Mouse (Mus musculus): ENCODE results near the gene Pan3. TPM values are rescaled to one million over a fixed set of nuclear protein-coding genes. Genes with fewer than 3 reads are reported as not detected.

Pan3 gene
- total RNA-seq, 2 experiments from 2014 or later = 59.7 to 63.2 TPM

DNA sequence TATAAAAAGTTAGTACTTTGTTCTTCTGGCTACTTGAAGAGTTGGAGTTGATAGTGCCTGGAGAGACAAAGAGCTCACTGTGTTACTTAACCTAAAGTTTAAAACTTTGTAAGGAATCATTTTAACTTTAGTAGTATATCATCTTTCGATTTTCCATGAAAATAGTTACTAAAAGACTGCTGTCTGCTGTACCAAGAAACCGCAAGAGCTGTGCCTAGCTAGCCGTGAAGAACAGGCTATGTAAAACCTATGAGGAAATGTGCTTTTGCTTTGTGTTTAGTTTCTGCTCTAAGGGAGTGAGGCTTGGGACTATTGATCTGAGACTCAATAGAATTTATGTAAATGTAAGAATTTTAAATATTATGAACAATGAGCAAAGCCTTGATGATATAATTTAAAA lies 43.9 kb downstream of the Pan3 start:
- intact Hi-C loops (cut with DNase I) = no loop called here
- no peak for DNase-seq

DNA sequence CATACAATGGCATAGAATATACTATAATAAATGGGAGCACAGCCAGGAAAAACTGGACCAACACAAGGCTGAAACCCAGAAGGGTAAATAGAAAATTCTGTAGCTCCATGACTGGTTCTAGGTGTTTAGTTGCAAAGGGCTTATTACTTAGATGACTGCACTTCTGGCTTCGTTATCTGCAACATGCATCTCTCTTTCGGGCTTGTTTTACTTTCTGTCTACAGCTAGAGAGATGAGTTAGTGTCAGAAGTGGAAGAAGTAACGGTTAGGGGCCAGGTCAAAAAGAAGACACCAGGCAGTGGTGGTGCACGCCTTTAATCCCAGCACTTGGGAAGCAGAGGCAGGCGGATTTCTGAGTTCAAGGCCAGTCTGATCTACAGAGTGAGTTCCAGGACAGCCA lies 46.1 kb downstream of the Pan3 start:
- intact Hi-C loops (cut with DNase I) = loop anchor here (5.0 kb wide), 1 partner anchor 44 kb away; the partner anchor contains the start of gene Pan3
- no peak for DNase-seq

GRCm38 (mm10) chr5:147477106-147477505 lies 47.1 kb downstream of the Pan3 start:
- intact Hi-C loops (cut with DNase I) = loop anchor here (5.0 kb wide), 1 partner anchor 45 kb away; the partner anchor contains the start of gene Pan3
- DNase-seq = no peak

GRCm38 (mm10) chr5:147479341-147479740 lies 49.4 kb downstream of the Pan3 start:
- peak; percentile 10 to 26 for DNase-seq
- intact Hi-C loops (cut with DNase I) = loop anchor here (5.0 kb wide), 1 partner anchor 47 kb away; the partner anchor contains the start of gene Pan3

DNA sequence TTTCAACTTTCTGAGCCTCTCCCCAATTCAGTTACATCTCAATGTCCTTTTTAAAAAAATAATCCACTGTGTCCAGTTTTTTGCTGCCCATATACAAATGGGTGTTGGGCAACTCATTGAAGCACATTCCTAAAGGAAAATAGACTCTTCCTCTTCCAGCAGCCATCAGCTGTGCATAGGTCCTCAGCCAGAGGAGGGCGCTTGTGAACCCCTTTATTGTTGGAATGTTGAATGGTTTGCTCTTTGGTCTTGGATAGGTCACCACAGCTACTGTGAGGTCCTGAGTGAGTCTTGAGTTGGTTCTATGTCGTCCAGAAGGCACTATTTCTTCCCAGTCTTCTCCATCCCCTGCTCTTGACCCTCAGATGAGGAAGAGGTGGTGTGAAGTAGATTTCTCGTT lies 54.2 kb downstream of the Pan3 start:
- peak in 1 of 2 experiments; percentile 20 for DNase-seq
- intact Hi-C loops (cut with DNase I) = no loop called here

GRCm38 (mm10) chr5:147489226-147489625 lies 59.3 kb downstream of the Pan3 start:
- intact Hi-C loops (cut with DNase I) = no loop called here
- DNase-seq = no peak

GRCm38 (mm10) chr5:147490907-147491306 lies 60.9 kb downstream of the Pan3 start:
- DNase-seq = no peak
- intact Hi-C loops (cut with DNase I) = no loop called here

DNA sequence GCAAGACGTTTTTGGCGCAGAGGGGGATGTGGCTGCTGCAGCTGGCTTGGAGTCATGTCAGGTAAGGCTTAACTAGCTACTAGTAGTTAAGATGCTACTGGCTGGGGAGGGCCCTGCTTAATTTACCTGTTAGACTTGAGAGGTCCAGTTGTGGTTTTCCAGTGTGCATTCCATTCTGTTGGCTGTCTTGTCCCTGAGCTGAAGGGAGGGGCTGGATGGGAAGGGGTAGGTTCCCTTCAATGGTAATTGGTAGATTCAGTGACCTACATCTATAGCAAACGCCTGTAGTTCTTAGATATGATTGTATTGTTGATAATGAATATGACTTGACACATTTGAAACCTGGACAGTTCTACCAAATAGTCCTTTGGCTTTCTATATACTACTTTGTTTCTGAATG lies 62.5 kb downstream of the Pan3 start:
- DNase-seq = no peak
- intact Hi-C loops (cut with DNase I) = no loop called here

DNA sequence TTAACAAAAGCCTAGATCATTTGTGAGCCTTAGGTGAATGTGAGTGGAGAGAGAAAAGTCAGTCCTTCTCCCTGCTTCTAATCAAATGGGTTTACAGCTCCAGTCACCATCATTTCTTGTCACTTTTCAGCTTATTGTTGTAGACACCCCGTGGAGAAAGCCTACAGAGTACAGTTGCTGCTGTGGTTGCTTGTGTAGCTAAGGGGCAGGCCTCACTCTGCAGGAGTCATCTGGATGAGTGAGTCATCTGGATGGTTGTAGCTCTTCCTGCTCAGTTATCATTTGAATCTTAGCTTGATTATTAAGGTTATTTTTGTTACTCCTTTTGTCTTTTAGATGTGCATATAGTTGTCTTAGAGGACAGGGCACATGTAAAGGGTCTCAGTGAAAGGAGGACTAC lies 63.2 kb downstream of the Pan3 start:
- no peak for DNase-seq
- intact Hi-C loops (cut with DNase I) = no loop called here

GRCm38 (mm10) chr5:147493685-147494084 lies 63.7 kb downstream of the Pan3 start:
- intact Hi-C loops (cut with DNase I) = no loop called here
- no peak for DNase-seq

DNA sequence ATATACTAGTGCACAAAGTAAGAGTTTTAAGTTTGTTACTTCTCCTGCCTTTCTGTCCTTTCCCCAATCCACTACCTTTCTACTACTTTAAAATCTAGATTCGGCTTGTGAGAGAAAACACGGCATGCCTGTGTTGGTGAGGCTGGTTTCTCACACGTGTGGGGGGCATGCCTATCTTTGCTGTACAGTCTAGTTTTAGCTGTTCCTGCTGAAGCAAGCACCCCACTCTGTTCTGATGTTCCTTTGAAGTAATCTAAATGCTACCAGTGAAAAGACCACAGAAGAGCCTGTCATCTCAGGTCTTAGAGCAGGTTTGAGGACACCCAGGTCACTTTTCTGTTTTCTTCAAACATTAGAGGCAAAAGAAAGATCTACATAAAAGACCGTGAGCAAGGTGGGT lies 64.4 kb downstream of the Pan3 start:
- DNase-seq = no peak
- intact Hi-C loops (cut with DNase I) = no loop called here

- intact Hi-C loops (cut with DNase I) = no loop called here
- DNase-seq = no peak
Observed at GRCm38 (mm10) chr5:147494791-147495376, 64.9 kb downstream of the Pan3 start.

- intact Hi-C loops (cut with DNase I) = no loop called here
- DNase-seq = no peak
Observed at GRCm38 (mm10) chr5:147495961-147496360, 66.0 kb downstream of the Pan3 start.

DNA sequence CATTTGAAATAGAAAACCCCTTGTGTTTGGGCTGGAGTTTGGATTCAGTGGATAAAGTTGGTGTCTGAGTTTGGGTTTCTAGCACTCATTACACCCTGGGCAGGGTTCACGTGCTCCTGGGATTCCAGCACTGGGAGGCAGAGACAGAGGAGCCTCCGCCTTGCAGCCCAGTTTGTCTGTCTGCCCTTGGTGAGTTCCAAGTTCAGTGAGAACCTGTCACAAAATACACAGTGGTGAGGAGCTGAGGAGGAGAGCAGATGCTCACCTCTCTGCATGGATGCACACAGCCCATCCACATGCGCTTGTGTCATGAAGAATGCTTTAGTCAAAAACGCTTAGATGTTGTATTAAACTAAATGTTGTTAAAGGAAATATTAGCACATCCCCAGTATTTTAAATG lies 67.0 kb downstream of the Pan3 start:
- no peak for DNase-seq
- intact Hi-C loops (cut with DNase I) = no loop called here

DNA sequence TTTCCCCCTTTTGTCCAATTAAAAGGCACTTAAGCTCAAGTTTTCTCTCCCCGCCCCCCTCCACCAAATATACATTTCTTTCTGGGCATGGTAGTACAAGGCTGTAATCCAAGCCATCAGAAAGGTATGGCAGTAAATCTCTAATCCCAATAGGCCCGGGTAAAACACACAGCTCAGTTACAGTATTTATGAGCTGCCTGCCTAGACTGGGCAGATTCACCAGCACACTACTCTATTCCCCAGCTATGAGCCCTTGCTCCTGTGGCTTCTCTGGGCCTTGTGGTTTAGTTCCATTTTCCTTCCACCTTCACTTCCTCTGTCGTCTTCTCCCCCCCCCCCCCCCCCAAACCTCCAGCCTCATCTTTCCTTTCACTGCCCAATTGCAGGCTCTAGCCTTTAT lies 67.8 kb downstream of the Pan3 start:
- intact Hi-C loops (cut with DNase I) = no loop called here
- no peak for DNase-seq

GRCm38 (mm10) chr5:147501456-147501998 lies 71.6 kb downstream of the Pan3 start:
- no peak for DNase-seq
- intact Hi-C loops (cut with DNase I) = no loop called here

DNA sequence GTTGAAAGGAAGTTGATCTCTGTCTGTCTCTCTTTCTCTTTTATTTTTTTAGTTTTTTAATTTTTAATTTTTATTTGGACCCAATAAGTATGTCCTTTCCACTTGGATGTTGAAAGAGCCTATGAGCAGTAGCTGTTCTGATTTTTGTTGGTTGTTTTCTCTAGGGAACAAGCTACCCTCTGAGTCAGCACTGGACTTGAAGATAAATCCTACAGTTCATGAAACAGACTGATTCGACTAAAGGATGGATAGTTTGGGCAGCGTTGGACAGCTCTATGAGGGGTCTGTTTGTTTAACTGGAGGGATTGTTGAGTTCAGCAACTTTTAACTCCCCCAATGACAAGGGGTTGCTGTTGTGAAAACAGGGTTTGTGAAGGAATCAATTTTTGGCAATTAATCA lies 73.0 kb downstream of the Pan3 start:
- intact Hi-C loops (cut with DNase I) = no loop called here
- DNase-seq = no peak

- intact Hi-C loops (cut with DNase I) = no loop called here
- no peak for DNase-seq
Observed at GRCm38 (mm10) chr5:147511350-147511749, 81.4 kb downstream of the Pan3 start.

- no peak for DNase-seq
Observed at GRCm38 (mm10) chr5:147527006-147527405, 97.0 kb downstream of the Pan3 start.

DNA sequence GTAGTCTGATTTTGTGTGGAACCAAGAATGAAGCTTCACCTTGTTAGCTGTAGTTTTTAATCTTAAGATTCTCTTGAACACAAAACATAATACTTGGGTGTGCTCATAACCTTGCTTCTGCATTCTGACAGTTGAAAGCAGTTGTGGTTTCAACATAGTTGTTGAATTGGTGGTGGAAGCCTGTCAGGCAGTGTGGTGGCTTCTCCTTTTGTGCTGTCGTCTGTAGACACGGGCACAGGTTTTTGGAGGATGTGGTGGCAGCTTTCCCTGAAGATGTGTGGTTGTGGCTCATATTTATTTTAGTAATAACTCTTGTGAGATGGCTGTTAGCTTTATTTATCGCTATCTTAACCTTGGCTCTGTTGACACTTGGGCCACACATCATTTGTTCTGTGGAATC lies 97.8 kb downstream of the Pan3 start:
- no peak for DNase-seq
- intact Hi-C loops (cut with DNase I) = loop anchor here (10.0 kb wide), 1 partner anchor 193 kb away; no protein-coding TSS in a partner anchor

More at GRCm38 (mm10) chr5:147527006-147527405, 97.0 kb downstream of the Pan3 start:
- intact Hi-C loops (cut with DNase I) = loop anchor here (10.0 kb wide), 1 partner anchor 192 kb away; no protein-coding TSS in a partner anchor

GRCm38 (mm10) chr5:147532031-147532430 lies 102.1 kb downstream of the Pan3 start:
- DNase-seq = no peak
- intact Hi-C loops (cut with DNase I) = loop anchor here (5.0 kb wide), 1 partner anchor 115 kb away; no protein-coding TSS in a partner anchor

DNA sequence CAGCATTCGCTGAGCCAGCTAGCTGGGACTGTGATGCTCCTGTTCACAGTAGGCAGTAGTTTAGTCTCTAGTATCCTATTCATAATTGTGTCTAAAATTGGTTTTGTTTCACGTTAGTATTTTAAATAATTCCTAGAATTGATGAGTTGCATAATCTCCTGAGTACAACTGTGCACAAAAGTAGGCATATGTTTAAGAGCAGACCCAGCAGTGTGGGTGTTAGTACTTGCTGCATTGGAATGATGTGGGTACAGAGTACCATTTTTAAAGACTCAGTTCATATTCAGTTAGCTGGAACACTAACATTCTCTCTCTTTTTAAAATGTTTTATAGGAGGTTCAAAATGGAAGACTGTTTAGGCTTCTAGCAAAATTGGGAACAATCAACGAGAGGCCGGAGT lies 109.4 kb downstream of the Pan3 start:
- no peak for DNase-seq
- intact Hi-C loops (cut with DNase I) = no loop called here

DNA sequence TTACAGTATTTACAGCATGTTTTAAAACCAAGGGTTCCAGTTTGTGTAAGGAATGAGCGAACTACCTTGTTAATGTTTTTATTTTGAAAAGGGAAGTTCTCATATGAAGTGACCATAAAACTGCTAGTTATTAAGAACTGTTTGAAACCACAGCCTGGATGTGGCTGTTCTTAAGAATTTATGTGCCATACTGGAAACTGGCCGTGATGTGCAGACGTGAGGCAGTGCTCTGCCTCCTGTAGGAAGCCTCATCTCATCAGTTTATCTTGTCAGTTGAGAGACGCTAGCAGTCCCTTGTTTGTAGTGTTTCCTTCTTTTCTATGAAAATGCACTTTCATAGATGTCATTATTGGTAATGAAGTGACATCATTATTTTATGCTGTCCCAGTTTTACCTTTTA lies 109.9 kb downstream of the Pan3 start:
- no peak for DNase-seq
- intact Hi-C loops (cut with DNase I) = no loop called here

Data from heart, postnatal 10 days (tissue).